Mouse (Mus musculus): ENCODE data around the gene Ly6g6e. TPM values are rescaled to one million over a fixed set of nuclear protein-coding genes. Genes with fewer than 3 reads are reported as not detected.

Ly6g6e gene
- polyA plus RNA-seq, 1 experiment: 19.1 TPM

DNA sequence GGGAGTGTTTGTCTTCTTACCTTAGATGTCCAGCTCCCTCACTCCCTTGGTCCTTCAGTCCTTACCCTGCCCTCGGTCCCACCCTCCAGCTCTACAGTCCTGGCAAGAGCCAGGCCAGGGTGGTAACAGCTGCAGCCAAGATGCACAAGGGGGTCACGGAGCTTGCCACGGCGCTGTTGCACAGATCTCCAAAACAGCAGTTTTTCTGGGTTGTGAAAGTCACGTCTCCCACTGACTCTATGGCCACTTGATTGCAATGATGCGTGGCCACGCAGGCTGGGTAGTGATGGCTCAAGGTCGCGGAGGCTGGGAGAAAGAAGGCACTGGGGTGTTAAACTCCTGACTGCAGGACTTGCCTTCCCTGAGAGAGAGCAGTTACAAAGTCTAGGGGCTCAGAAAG lies 5.2 kb upstream of the Ly6g6e start:
- no peak for DNase-seq (ENCODE audit: low read depth)

DNA sequence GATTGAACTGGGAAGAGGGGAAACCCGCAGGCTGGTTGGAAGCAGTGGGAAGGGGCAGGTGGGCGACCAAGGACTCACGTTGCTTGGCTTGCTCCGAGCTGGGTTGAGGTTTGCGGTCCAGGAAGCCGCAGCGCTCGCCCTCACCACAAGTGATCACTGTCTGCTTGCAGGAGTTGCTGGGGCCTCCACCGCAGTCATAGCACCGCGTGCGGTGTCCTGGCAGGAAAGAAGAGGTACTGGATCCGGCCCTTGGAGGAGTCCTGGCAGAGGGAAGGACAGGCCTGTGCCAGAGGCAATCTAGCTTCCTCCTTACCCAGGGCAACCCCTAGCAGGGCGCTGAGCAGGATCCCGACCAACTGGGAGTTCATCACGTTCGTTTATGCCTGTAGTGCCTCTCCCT lies 2.6 kb upstream of the Ly6g6e start:
- no peak for DNase-seq (ENCODE audit: low read depth)

DNA sequence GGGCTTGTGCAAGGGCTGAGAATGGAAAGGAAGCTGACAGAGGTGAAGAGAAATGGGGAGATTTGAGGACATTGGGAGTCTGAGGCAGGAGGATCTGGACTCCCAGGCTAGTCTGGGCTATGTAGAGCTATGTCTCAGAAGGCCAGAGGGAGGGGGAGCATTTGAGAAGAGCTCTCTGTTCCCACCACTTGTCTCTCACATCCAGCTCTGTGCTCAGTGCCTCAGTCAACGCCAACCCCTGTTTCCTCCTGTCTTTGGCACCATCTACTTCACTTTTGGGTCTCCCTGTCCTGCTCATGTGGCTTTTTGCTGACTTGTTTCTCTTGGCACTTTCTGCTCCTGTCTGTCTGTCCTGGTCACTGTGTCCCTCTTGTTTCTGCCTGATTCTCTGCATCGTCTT lies 583 bp downstream of the Ly6g6e start:
- DNase-seq (ENCODE audit: low read depth): no peak

DNA sequence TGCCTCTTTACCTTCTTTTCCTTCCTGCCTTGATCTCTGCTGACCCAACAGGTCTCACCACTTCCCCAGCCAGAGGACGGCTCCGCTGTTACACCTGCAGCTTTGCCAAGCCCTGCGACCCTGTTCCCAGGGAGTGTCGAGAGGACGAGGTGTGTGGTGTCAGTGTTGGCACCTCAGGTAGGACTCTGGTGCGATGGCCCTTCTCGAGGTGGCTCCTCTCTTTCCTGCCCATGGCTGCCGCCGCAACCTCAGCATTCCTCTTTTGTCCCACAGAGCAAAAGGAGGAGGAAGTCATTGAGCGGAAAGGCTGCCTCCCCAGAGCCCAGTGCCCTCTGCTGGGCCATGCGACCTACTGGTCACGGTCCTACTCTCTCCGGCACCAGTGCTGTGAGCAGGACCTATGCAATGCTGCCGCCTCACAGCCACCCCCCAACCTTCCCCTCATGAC lies 1.1 kb downstream of the Ly6g6e start, which contains the start of gene Ly6g6d:
Ly6g6d (minus strand) TSS at position 280 of the 448 bp plus-strand sequence.
- DNase-seq (ENCODE audit: low read depth): no peak

DNA sequence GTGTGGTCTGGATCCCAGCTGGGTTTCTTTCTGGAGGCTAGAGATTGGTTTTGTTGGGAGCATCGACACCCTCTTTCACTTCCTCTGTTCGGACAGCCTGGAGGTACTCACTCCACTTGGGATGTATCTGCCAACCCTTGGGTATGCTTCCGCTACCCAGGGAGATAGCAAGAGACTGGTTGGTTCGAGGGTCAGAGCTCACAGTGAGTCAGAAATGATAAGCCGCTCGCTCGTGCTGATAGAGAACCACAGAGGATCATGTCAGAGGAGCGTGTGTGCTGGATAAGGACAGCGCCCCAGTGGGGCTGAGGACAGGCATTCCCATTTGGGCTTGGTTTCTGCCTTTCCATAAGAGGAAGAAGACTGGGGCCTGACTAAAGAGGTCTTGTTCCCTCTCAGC lies 3.1 kb downstream of the Ly6g6e start:
- no peak for DNase-seq (ENCODE audit: low read depth)

DNA sequence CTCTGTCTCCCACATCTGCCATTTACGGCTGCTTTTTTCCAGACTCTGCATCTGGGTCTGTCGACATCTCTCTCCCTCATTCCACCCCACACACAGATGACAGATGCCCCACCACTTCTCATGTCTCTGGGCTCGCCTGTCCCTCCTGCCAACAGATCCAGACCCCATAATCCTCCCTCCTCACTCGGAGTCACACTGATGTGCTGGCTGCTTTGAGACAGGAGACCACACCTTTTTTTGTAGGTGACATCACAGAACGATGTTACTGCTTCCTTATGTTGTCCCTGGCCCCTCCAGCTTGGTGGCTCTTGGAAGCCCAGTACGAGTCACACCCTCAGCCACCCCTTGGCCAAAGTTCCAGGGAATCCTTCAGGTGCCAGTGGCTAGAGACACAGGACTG lies 3.5 kb downstream of the Ly6g6e start:
- DNase-seq (ENCODE audit: low read depth): no peak

DNA sequence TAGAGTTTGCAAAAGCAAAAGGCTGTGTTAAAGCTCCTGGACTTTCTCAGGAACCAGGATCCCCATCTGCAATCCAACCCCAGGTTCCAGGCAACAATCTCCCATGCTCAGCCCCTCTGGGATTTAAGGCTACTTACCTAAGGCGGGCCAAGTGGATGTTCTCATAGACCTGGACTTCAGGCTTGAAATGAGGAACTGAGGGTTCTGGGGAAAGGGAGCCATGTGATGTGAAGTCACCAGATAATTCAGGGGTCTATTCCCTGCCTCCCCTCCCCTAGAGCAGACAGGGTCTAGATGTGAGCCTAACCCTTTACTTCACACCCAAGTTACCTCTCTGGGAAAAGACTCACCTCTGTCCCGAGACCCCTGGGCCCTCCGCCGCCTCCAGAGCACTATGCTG lies 4.0 kb downstream of the Ly6g6e start:
- no peak for DNase-seq (ENCODE audit: low read depth)

DNA sequence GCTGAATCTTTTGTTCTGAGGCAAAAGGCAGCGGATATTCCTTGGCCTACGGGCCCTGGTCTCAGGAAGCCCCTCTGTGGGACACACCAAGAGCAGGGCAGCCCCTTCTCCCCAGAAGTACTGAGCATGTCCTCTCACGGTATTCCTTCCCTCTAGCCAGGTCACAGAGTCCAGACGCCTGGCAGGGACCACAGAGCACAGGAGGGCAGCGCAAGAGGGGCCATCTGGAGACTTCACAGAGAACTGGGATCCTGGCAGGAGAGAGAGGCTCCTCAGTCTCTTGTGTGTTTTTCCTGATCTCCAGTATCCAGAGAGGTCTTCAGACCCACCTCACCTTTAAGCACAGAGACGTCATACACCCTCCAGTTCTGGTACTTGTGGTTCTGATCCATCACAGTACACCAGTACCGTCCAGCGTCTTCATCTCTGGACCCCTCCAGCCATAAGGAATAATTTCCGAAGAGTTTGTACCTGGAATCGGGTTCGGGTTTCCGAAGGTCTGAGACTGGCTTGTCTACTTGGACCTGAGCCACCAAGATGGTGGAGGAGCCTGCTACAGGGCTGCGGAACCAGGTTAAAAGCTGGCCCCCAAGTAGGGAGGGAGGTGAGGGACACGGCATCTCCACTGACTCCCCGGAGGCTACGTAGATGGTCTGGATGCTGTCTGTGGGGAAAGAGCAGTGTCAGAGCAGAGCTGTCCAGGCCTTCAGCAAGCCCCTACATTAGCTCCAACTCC lies 6.3 kb downstream of the Ly6g6e start:
- no peak for DNase-seq (ENCODE audit: low read depth)

DNA sequence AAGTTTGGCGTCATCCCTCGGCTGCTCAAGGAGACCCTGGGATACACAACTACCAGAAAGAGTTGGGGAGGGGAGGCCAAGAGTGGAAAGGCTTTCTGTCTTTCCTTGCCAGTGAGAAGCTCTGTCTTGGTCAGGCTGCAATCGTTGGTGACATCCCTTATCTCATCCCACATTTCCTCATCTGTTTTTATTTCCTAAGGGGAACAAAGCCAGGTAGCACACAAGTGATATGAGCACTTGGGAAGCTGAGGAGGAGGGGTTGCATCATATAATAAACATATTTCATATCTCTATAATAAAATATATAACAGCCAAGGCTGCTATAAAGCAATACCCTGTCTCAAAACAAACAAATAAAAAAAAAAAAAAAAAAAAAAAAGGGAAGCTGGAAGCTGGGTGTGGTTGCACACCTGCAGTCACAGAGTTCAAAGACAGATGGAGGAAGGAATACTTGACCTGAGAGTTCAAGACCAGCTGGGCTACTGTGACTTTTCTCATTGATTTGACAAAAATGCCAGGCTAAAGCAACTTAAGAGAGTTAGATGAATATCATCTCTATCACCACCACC lies 7.3 kb downstream of the Ly6g6e start:
- no peak for DNase-seq (ENCODE audit: low read depth)

DNA sequence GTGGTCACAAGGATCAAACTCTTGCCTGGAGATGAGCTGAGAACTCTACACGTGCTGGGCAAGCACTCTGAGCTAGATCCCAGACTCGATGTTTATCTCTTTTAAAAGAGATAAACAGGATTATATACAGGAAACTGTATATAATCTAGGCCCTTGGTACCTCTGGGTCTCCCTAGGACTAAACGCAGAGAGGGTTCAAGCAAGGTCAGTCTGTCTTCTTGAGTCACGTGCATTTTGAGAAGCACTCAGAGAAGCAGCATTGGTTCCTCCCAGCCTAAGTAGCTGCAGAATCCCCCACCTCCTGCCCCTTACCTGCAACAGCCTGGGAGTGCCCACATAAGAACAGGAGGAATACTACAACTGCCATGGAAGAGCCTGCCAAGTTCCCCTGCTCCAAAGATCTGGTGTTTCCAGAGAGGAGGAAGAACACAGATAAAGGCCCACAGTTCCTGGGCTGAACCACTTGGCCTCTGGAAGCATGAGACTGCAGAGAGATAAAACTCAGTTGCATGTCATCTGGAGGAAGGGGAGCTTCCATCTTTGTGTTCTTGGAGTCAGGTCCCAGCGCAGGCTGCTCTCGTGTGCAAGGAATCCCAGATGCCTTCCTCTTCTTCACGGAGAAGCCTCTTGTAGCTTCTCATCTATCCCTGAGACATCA lies 8.6 kb downstream of the Ly6g6e start, which contains the start of gene Ly6g6f:
Ly6g6f (minus strand) TSS at position 403 of the 658 bp plus-strand sequence.
- DNase-seq (ENCODE audit: low read depth): no peak

DNA sequence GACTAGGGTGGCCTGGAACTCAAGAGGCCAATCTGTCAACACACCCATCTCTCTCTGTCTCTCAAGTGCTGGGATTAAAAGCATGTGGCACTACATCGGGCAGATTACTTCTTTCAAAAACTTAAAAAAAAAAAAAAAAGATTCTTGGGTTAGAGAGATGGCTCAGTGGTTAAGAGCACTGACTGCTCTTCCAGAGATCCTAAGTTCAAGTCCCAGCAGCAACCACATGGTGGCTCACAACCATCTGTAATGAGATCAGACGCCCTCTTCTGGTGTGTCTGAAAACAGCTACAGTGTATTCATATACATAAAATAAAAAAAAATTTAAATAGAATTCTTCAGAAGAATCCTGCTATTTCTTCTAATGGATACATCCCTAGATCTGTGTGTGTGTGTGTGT lies 11.4 kb downstream of the Ly6g6e start:
- DNase-seq (ENCODE audit: low read depth): no peak

DNA sequence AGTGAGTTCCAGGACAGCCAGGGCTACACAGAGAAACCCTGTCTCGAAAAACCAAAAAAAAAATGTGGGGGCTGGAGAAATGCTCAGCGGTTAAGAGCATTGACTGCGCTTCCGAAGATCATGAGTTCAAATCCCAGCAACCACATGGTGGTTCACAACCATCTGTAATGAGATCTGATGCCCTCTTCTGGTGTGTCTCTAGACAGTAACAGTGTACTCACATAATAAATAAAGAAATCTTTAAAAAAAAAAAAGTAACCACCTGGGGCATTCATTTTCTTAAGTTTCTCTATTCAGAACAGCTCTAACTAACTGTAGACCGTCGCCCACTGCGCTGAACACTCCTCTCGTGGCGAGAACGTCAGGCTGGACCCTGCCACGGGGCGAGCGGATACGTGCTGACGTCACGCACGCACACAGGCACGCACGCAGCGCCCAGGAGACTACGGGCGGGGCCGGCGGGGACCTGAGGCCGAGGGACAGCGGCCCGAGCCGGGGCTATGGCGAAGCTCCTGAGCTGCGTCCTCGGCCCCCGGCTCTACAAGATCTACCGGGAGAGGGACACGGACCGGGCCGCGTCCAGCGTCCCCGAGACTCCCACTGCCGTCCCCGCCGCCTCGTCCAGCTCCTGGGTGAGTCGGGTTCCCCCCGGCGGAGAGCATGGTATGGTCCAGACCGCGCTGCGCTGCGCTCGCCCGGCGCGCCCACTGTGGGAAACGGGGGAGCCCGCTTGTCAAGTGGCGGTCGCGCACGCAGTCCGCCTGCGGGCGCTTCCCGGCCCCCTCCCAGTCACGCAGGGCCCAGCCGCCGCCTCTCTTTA lies 12.3 kb downstream of the Ly6g6e start, which contains the start of gene Abhd16a:
Abhd16a (plus strand) TSS at position 439 of the 820 bp plus-strand sequence.
- peak; percentile 44 for DNase-seq (ENCODE audit: low read depth)

DNA sequence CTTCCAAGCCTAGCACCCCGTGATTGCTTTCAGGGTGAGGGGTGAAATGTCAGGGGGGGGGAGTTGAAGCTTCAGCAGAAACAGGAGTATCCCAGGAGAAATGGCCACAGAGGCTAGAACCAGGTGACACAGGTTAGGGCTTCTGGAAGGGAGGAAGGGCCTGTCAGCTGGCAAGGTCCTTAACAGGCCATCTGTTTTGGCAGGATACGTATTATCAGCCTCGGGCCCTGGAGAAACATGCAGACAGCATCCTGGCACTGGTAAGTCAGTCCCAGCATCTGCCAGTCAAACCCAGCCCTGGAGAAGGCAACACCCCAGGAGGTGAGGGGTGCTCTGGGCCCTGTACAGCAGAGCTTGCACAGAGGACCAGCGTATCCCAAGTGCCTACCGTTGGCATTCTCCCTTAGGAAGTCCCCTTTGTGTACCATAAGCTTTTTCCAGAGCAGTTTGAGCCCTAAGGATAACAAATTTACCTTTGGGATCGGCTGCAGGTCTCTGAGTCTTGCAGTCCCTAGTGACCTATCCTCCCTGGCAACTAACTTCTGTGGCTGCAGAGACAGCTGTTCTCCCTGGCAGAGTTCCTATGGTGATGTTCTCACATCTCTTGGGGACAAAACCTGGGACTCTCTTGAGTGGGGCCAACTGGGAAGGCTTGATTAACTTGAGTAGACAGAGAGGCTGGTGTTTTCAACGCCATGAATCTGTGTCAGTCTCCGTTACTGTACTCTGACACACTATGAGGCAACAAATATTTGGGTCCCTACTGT lies 13.6 kb downstream of the Ly6g6e start:
- DNase-seq (ENCODE audit: low read depth): no peak

DNA sequence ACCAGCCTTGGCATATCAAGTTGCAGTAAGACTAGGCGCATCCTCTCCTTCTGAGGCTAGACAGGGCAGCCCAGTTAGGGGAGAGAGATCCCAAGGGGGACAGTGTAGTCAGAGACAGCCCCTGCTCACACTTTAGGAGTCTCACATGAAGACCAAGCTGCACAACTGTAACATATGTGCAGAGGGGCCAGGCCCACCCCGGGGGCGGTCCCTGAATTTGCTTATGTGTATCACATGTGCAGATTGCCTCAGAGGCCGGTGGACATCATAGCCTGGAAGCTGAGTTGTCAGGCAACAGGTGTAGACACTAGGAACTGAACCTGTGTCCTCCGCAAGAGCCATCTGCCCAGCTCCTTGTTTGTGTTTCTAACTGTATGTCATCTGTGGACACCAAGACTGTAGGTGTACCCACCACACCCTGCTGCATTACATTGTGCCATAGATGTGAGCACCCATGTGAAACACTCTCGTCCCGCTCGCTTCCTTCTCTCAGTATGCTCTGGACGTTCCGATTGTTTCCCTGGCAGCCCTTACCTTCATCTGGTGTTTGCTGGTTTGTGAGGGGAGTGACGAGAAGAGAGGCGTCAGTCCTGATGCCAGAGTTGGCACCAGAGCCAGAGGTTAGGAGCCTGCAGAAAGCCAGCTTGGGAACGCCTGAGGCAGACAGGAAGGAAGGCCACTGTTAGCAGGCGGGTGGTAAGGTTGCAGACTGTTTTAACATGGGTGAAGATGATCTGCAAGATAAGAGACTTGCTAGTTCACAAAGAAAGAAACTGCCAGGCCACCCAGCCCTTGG lies 15.9 kb downstream of the Ly6g6e start:
- no peak for DNase-seq (ENCODE audit: low read depth)

DNA sequence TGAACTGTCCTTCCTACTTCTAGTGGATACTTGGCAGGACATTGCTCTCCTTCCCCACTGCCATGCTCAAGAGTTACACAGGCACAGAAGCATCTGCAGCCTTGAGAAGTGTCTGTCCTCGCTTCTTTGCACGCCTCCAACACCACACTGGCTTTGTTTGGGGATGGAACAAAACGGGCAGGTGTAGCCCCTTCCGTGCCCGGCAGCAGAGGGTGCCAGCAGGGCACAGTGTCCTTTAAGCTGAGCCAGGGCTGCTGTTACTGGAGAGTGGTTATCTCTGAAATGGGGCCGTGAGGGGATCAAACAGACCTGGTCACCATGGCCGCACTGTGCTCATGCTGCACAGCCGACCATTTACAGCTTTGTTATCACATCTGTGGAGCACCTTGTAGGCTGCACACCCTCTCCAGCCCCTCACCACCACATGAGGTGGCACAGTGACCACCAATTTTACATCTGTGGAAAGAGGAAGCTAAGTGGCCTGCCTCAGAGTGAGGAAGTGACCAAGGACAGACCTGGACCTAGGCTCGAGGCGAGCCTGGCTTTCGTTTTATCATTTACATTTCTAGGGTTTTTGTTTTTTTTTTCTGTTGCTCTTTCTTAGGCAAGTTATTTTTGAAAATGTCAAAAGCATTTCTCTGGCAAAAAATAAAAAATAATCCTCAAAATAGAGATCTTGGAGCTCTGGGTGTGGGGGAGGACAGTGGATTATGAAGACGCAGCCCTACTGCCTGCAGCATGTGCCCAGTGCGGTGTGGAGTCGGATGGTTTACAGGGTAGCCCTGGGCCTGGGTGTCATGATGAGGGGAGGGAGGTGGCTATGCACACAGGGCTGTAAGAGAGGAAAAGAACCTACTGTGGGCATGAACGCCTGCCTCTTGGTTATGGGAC lies 18.0 kb downstream of the Ly6g6e start:
- DNase-seq (ENCODE audit: low read depth): no peak

DNA sequence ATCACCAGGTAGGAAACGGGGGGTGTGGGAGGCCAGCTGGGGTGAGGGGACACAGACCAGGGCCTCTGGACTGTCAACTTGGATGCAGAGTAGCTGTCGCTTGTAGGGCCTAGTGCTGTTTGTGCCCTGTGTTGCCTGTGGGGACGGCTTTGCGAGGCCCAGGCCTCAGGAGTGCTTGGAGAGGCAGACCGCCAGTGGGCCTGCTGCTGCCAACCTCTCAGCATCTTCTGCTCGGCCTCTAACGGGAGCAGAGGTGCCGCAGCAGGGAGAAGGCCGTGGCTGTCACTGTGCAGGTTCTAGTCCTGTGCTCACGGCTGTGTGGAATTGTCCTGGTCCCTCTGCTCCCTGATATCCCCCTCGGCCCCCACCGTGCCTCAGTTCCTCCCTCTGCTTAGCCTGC lies 19.9 kb downstream of the Ly6g6e start:
- DNase-seq (ENCODE audit: low read depth): no peak

DNA sequence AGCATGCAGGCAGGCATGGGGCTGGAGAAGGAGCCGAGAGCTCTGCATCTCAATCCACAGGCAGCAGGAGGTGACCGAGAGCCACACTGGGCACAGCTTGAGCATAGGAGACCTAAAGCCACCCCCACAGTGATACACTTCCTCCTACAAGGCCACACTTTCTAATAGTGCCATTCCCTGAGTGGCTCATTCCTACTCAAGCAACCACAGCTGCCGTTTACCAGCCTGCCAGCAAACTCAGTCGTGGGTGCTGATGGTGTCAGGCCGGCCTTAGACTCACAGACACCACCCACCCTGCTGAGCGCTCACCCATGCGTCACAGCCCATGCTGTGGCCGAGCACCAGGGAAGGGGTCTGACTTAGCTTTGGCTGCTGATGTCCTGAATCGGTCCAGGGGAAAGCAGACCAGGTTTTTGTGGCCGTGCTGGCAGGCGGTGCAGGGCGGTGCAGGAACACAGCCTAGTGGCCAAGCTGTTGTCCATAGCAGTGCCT lies 20.5 kb downstream of the Ly6g6e start:
- no peak for DNase-seq (ENCODE audit: low read depth)

DNA sequence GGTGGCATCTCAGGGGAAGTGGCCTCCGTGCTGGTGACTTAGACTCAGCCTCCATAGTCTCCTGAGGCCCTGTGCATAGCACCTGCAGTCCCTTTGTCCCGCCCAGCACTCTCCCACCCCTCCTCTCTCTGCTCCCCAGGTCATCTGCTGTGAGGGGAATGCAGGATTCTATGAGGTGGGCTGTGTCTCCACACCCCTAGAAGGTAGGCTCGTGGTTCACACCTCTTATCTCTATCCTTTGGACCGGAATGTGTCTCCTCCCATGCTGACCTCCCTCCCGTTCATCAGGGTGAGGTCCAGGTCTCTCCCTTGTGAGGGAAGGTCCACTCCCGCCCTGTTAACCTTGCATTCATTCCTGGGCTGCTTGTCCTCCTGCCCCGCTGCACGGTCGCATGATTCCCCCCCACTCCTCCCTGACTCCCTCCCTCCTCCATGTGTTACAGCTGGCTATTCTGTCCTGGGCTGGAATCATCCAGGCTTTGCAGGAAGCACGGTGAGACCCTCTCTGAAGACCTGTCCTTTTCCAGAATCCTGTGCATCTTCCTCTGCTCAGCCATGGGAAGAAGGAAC lies 23.6 kb downstream of the Ly6g6e start:
- no peak for DNase-seq (ENCODE audit: low read depth)

DNA sequence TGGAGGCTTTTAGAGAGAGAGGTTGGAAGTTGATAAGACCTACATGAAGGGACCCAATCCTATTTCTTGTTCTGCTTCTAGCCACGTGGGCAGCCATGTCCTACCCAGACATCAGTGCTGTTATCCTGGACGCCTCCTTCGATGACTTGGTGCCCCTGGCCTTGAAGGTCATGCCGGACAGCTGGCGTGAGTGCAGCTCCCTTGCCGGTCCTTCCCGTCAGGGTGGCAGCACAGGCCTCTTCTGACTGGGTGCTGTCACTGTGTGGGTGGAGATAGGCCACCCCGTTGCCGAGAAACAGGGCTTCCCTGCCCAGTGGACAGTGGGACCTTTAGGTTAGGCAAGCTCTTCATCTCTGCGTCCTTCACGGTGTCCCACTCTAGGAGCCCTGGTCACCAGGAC lies 24.5 kb downstream of the Ly6g6e start:
- DNase-seq (ENCODE audit: low read depth): no peak
